Mouse (Mus musculus) thymus, postnatal 14 days (tissue): Measurements from ENCODE around the gene Gstt4.
A peak's percentile ranks its signal among the peaks of the same experiment; 100 is the strongest.

ENCODE experiments used
- DNase-seq: peaks from one replicate; pipeline ENCODE4 v3.0.0; 2021

The Gstt4 gene

GRCm38 (mm10) chr10:75835761-75836531, 13.6 kb upstream of the Gstt4 start:
- peak; percentile 86 for DNase-seq

GRCm38 (mm10) chr10:75835307-75835706, 13.0 kb upstream of the Gstt4 start:
- peak; percentile 81 for DNase-seq

GRCm38 (mm10) chr10:75834721-75835120, 12.4 kb upstream of the Gstt4 start:
- no peak for DNase-seq

GRCm38 (mm10) chr10:75834250-75834649, 11.9 kb upstream of the Gstt4 start:
- DNase-seq = peak; percentile 82

- DNase-seq = peak; percentile 54
These were observed 11.2 kb upstream of the Gstt4 start for GRCm38 (mm10) chr10:75833456-75834080.

GRCm38 (mm10) chr10:75832272-75832895, 10.0 kb upstream of the Gstt4 start:
- DNase-seq = peak; percentile 80

GRCm38 (mm10) chr10:75830275-75830670, 7.9 kb upstream of the Gstt4 start:
- DNase-seq = no peak

GRCm38 (mm10) chr10:75829529-75830274, 7.4 kb upstream of the Gstt4 start:
- DNase-seq = no peak

GRCm38 (mm10) chr10:75828500-75828931, 6.2 kb upstream of the Gstt4 start:
- no peak for DNase-seq

GRCm38 (mm10) chr10:75827668-75828360, 5.5 kb upstream of the Gstt4 start:
- DNase-seq = no peak

- no peak for DNase-seq
These were observed 2.2 kb upstream of the Gstt4 start for GRCm38 (mm10) chr10:75824530-75824929.

- no peak for DNase-seq
These were observed 1.4 kb upstream of the Gstt4 start for GRCm38 (mm10) chr10:75823782-75824181.

- no peak for DNase-seq
These were observed 2.5 kb downstream of the Gstt4 start for GRCm38 (mm10) chr10:75819882-75820281.

- DNase-seq = no peak
These were observed 3.7 kb downstream of the Gstt4 start for GRCm38 (mm10) chr10:75818641-75819040.

GRCm38 (mm10) chr10:75804217-75804616, 18.1 kb downstream of the Gstt4 start:
- DNase-seq = no peak

- DNase-seq = no peak
These were observed 24.1 kb downstream of the Gstt4 start, which contains the start of gene Gstt1 for GRCm38 (mm10) chr10:75798176-75798696. Gstt1 (minus strand) TSS chr10:75798584.

GRCm38 (mm10) chr10:75797619-75798175, 24.6 kb downstream of the Gstt4 start:
- peak; percentile 20 for DNase-seq

- no peak for DNase-seq
These were observed 25.4 kb downstream of the Gstt4 start for GRCm38 (mm10) chr10:75796731-75797516.

GRCm38 (mm10) chr10:75794880-75795279, 27.5 kb downstream of the Gstt4 start:
- no peak for DNase-seq

- peak; percentile 51 for DNase-seq
These were observed 31.6 kb downstream of the Gstt4 start for GRCm38 (mm10) chr10:75790773-75791172.

- no peak for DNase-seq
These were observed 32.5 kb downstream of the Gstt4 start for GRCm38 (mm10) chr10:75789841-75790240.
